Mouse (Mus musculus) intestine, embryonic 14.5 days (tissue): Measurements from ENCODE around the gene Rnf217. TPM values are rescaled to one million over a fixed set of nuclear protein-coding genes. Genes with fewer than 3 reads are reported as not detected.

Experiments
- ATAC-seq: fragments of 200-750 bp; cut with Nextera tagmentation; replicated peaks from 2 replicates; pipeline ENCODE4 v1.8.0; 2017; ENCODE audit warnings: low read depth, moderate number of reproducible peaks, moderate TSS enrichment, moderate library complexity; ENCODE audit not compliant: low FRiP score, low TSS enrichment
- DNase-seq: peaks from one replicate; pipeline ENCODE4 v3.0.0-alpha.2; 2018; ENCODE audit warnings: low spot score
- H3K27ac ChIP-seq: fragments of 300-500 bp; sonication (generic); 2 replicates; pipeline ENCODE4 v1.5.1; 2014; ENCODE audit warnings: low read depth, mild to moderate bottlenecking, control low read depth
- H3K27me3 ChIP-seq: fragments of 300-500 bp; sonication (generic); replicated peaks from 2 replicates; pipeline ENCODE4 v1.6.1; 2014; ENCODE audit warnings: low read length, control low read depth; ENCODE audit not compliant: control insufficient read depth, insufficient read depth
- H3K36me3 ChIP-seq: fragments of 300-500 bp; sonication (generic); 2 replicates; pipeline ENCODE4 v1.6.1; 2014; ENCODE audit warnings: low read length, control low read depth; ENCODE audit not compliant: control insufficient read depth, insufficient read depth
- H3K4me1 ChIP-seq: fragments of 300-500 bp; sonication (generic); replicated peaks from 2 replicates; pipeline ENCODE4 v1.6.1; 2014; ENCODE audit warnings: low read length, control low read depth, mixed read lengths; ENCODE audit not compliant: control insufficient read depth, insufficient read depth
- H3K4me2 ChIP-seq: fragments of 300-500 bp; sonication (generic); 2 replicates; pipeline ENCODE4 v1.6.1; 2014; ENCODE audit warnings: low read length
- H3K4me3 ChIP-seq: fragments of 300-500 bp; sonication (generic); 2 replicates; pipeline ENCODE4 v1.5.1; 2014; ENCODE audit warnings: low read depth, low read length, control low read depth, mixed read lengths
- H3K9ac ChIP-seq: fragments of 300-500 bp; sonication (generic); 2 replicates; pipeline ENCODE4 v1.6.1; 2014; ENCODE audit warnings: mild to moderate bottlenecking, low read length
- H3K9me3 ChIP-seq: fragments of 300-500 bp; sonication (generic); 2 replicates; pipeline ENCODE4 v1.6.1; 2016; ENCODE audit warnings: low read length, control low read depth; ENCODE audit not compliant: control insufficient read depth
- WGBS: fragments of 180-500 bp; shearing (Covaris S2); extraction: QIAGEN DNeasy Blood & Tissue Kit; methylation state at CpG from one replicate; pipeline ENCODE4 v1.1.7; 2014; 5-methylcytosine and 5-hydroxymethylcytosine counted together
- polyA plus RNA-seq: library from polyadenylated mRNA; unstranded; fragments of >200 nt; fragmentation: Nextera tagmentation; extraction: Ambion mirVana; gene quantifications from 2 replicates; pipeline ENCODE4 v1.2.1, GENCODE M21; 2014

Rnf217 gene
- polyA plus RNA-seq, 1 experiment from 2014 or later, result 3.5 TPM

DNA sequence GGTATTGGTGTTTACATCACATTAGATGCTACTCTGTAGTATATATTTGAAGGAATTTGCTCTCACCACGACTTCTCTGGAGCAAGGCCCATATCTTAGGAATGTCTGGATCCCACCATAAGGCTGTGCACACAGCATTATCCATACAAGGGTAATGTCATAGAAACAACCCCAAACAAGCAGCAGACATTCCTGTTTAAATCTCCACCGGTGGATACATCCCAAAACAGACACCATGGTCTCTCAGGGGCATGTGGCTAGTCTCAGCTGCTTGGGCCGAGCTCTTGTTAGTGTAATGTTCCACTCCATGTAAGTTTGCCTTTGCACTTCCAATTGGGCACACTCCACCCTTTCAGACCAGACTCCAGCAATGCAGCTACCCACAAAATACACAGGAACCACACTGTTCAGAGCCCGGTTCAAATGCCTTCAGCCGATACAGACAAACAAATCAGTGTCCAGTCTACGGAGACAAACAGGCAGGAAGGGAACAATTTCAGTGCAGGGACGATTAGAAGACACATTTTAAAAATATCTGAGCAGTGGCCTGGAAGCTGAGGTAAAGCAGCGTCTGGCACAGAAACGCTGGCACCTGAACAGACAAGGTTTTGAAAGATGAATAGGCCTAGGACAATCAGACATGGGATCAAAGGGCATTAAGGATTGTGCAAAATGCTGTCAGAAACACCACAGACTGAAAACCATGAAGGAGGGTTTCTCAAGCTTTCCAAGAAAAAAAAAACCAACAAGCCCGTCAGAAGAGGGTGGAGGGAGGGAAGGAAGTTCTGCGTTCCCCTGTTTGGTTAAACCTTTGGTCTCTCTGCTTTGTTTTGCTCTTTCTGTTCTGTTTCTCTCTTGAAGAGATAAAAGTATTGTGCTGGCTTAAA lies 1.8 kb downstream of the Rnf217 start:
- peak overlapping the region; percentile 88 for H3K9ac ChIP-seq
- 0 out of 2 replicates have a peak, but pooled peaks have one; percentile 10 for ATAC-seq

DNA sequence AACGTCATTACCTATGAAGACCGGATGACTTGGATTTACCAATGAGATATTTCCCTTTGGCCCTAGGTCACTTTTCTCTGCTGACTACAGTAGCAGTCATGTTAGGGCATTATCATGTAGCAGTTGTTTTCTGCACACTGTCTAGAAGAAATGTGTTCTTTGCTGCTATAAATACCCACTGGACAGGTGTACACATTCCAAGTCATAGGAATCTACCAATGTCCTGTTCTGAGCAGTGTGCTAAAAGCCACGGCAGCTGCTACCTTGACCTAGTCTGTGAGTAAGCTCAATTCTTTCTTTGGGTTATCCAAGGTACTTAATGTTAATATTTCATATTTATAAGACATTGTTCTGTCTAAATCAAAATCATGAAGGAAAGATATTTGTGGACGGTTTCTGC lies 5.1 kb downstream of the Rnf217 start:
- Histone ChIP-seq H3K27me3 (no peaks in the 10 kb centered on the region), H3K27ac (no peak overlapping the region), H3K4me1 (peaks cover 19% of the 10 kb centered on the region), H3K9ac (no peak overlapping the region), H3K9me3 (no peaks in the 10 kb centered on the region), H3K4me3 (no peak overlapping the region), H3K4me2 (no peak overlapping the region), H3K36me3 (0 out of 2 replicates have a peak, but pooled peaks cover 3% of the 10 kb centered on the region)
- no peak for DNase-seq
- 91% methylated on average over 4 of the region's 4 CpGs for WGBS
- ATAC-seq, result no peak

More for the DNA sequence above, 1.8 kb downstream of the Rnf217 start:
- peak; percentile 67 for DNase-seq
- Histone ChIP-seq H3K4me1 (peaks cover 19% of the 10 kb centered on the region), H3K4me3 (peak overlapping the region; percentile 74), H3K27ac (peak overlapping the region; percentile 52; the same call in 1 of the 2 replicates), H3K36me3 (no peaks in the 10 kb centered on the region), H3K4me2 (peak overlapping the region; percentile 79), H3K9me3 (no peaks in the 10 kb centered on the region), H3K27me3 (no peaks in the 10 kb centered on the region)
- WGBS, result 6% methylated on average over 11 of the region's 11 CpGs

DNA sequence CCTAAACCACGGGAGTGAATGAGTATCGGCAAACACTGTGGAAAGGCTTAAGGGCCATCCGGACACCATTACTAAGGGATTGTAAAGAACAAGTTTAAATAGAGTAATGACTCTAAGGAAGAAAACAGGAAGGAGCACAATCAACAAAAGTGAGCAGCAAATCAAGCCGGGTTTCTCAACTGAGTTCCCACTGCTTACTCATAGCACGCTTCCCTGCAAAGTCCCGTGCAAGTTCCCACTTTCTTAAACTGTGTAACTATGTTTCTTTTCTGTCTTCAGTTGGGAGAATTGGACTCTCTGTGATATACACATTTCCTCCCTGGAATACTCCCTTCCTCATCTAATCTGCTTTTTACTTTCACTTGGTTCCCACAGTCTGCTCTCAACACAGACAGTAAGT lies 8.9 kb downstream of the Rnf217 start:
- no peak overlapping the region for H3K4me2 ChIP-seq
- ATAC-seq, result no peak
- H3K9me3 ChIP-seq, result no peaks in the 10 kb centered on the region
- H3K4me1 ChIP-seq, result no peaks in the 10 kb centered on the region
- no peak overlapping the region for H3K4me3 ChIP-seq
- H3K9ac ChIP-seq, result no peak overlapping the region
- H3K36me3 ChIP-seq, result 0 out of 2 replicates have a peak, but pooled peaks cover 3% of the 10 kb centered on the region
- H3K27ac ChIP-seq, result no peak overlapping the region
- 90% methylated on average over 6 of the region's 6 CpGs for WGBS
- H3K27me3 ChIP-seq, result no peaks in the 10 kb centered on the region
- DNase-seq, result no peak

DNA sequence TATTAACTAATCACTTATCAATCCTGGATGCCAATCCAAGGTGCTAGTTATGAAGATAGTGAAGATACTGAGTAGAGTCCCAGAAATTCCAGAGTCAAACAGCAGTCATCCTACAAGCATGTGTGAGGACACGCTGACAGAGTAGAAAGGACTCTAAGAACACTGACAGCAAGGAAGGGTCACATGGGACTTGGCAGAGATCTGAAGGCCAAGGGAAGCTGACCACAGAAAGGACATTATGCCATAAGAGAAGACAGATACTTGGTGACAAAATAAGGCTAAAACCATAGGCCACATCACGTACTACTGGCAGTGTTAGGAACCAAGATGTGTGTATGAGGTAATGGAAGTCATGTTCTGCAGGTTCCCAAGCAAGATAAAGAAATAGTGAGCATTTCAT lies 11.1 kb downstream of the Rnf217 start:
- H3K4me3 ChIP-seq, result no peak overlapping the region
- WGBS, result 96% methylated on average over 2 of the region's 2 CpGs
- H3K27ac ChIP-seq, result no peak overlapping the region
- H3K9me3 ChIP-seq, result no peaks in the 10 kb centered on the region
- DNase-seq (no peak), ATAC-seq (no peak)
- peaks cover 6% of the 10 kb centered on the region for H3K4me1 ChIP-seq
- H3K9ac ChIP-seq, result no peak overlapping the region
- H3K4me2 ChIP-seq, result no peak overlapping the region
- no peaks in the 10 kb centered on the region for H3K27me3 ChIP-seq
- H3K36me3 ChIP-seq, result 0 out of 2 replicates have a peak, but pooled peaks cover 3% of the 10 kb centered on the region

DNA sequence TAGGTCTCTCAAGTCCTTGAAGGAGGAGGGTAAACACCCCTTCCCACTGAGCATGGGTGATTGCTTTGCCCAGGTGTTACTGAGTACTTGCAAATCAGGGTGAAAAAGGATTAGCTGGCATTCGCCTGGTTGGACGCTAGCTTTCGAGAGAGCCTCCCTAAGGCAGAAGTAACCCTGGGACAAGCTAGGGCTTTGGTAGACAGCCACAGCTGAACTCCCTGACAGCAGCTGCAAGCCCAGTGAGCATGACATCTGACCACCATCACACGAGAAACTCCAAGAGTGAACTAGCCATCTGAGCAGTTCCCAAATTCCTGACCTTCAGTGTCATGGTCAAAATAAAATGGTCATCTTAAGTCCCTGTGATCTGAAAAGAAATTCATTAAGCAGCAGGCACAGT lies 12.2 kb downstream of the Rnf217 start:
- Histone ChIP-seq H3K4me1 (peaks cover 17% of the 10 kb centered on the region), H3K9ac (no peak overlapping the region), H3K27me3 (no peaks in the 10 kb centered on the region), H3K36me3 (0 out of 2 replicates have a peak, but pooled peaks cover 3% of the 10 kb centered on the region), H3K27ac (no peak overlapping the region), H3K4me3 (no peak overlapping the region), H3K4me2 (no peak overlapping the region), H3K9me3 (no peaks in the 10 kb centered on the region)
- no peak for ATAC-seq
- 62% methylated on average over 4 of the region's 4 CpGs for WGBS
- DNase-seq, result no peak

DNA sequence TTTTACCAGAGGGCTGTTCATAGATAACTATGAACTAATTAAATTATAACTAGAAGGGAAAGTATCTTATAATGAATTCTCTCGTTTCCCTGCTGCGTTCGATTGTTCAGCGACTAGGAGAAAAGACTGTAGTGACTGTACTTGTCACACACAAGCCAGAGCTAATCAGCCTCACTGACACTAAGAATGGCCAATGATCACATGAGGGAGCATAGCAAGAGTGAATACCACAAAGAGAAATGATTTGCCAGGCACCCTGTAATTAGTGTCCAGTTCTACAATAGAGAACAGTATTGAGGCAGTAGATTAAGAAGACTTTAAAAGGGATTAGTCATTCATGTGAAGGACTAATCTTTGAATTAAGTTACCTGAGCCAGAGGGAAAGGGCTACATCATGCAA lies 13.7 kb downstream of the Rnf217 start:
- WGBS, result 83% methylated on average over 4 of the region's 4 CpGs
- Histone ChIP-seq H3K4me2 (no peak overlapping the region), H3K4me3 (no peak overlapping the region), H3K9me3 (no peaks in the 10 kb centered on the region), H3K27me3 (no peaks in the 10 kb centered on the region), H3K27ac (no peak overlapping the region), H3K9ac (no peak overlapping the region), H3K36me3 (0 out of 2 replicates have a peak, but pooled peaks cover 3% of the 10 kb centered on the region), H3K4me1 (peaks cover 17% of the 10 kb centered on the region)
- ATAC-seq, result no peak
- no peak for DNase-seq

DNA sequence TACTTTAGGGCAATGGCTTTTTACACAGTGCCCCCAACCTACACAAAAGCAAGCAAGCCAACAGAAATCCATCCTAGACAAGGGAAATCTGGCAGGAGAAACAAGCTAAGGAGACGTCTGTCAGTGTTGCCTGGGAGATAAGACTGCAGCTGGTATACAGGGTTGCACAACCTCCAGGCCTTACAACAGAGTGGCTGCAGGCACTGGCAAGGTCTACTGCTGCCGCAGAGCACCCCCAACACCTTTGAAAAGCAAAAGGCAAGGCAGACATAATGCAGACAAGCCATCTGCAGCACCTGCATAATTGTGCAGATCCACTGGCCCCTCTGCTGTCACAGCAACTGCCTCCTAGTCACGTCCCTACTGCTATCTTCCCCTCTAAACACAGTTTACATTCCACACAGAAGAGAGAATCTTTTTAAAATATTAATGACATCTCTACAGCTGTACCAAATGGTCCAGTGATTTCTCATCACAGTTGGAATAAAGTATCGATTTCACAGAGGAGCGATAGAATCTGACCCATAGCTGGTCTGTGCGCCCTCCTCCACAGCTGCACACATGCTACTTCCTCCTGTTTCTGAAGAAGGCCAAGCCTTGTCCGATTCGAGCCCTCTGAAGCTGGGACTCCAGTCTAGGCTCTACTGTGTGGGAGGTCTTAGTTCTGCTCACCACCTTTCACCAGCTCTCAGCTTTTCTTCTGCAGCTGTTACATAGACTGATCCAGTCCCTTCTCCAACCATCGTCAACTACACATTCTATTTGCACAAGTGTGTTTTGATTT lies 16.1 kb downstream of the Rnf217 start:
- WGBS, result 30% methylated on average over 9 of the region's 9 CpGs
- H3K9ac ChIP-seq, result no peak overlapping the region
- H3K4me3 ChIP-seq, result no peak overlapping the region
- no peak overlapping the region; the same call in 1 of the 2 replicates for H3K4me2 ChIP-seq
- peak; percentile 60 for ATAC-seq
- peaks cover 17% of the 10 kb centered on the region for H3K4me1 ChIP-seq
- H3K27me3 ChIP-seq, result no peaks in the 10 kb centered on the region
- no peaks in the 10 kb centered on the region for H3K36me3 ChIP-seq
- no peak for DNase-seq
- no peaks in the 10 kb centered on the region for H3K9me3 ChIP-seq
- H3K27ac ChIP-seq, result peak overlapping the region; percentile 35

DNA sequence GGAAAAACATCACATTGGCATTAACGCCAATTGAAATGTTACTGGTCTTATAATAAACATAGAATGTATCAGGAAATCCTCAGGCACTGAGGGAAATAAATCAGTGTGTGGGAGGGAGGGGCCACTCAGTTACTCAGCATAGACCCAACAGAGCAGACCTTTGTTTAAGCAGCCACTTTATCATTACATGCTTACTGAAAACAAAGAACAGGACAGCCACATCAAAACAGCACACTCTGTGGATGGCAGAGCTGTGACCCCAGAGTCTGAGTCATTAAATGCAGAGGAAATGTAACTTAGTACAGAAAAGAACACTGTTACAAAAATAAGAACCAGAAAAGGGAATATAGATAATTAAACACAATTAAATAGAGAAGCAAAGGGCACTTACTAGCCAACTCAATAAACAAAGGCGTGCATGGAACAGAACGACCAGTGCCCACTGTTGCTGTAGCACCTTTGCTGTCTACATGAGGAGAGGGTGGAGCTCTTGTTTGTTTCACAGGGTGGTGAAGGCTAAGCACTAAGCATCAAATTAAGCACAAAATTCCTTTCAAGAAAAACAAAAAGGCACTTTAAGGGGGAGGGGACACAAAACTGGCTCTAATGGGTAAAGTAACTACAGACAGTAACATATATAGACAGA lies 16.8 kb downstream of the Rnf217 start:
- Histone ChIP-seq H3K9ac (no peak overlapping the region), H3K36me3 (no peaks in the 10 kb centered on the region), H3K4me1 (peaks cover 17% of the 10 kb centered on the region), H3K27ac (peak overlapping the region; percentile 35), H3K9me3 (no peaks in the 10 kb centered on the region), H3K27me3 (no peaks in the 10 kb centered on the region), H3K4me2 (no peak overlapping the region), H3K4me3 (no peak overlapping the region)
- DNase-seq (no peak), ATAC-seq (peak; percentile 66)
- 28% methylated on average over 3 of the region's 3 CpGs for WGBS
